Mouse (Mus musculus) stomach, embryonic 15.5 days (tissue): ENCODE results near the gene Nol10. TPM values are rescaled to one million over a fixed set of nuclear protein-coding genes. Genes with fewer than 3 reads are reported as not detected.
A peak's percentile ranks its signal among the peaks of the same experiment; 100 is the strongest.

ENCODE experiments used
- ATAC-seq: fragments of 200-750 bp; cut with Nextera tagmentation; 2 replicates; pipeline ENCODE4 v1.8.0; 2017; ENCODE audit warnings: low read depth, moderate number of reproducible peaks, moderate TSS enrichment; ENCODE audit not compliant: insufficient read depth, low FRiP score
- H3K27ac ChIP-seq: fragments of 300-500 bp; sonication (generic); 2 replicates; pipeline ENCODE4 v1.5.1; 2015; ENCODE audit warnings: mild to moderate bottlenecking, inconsistent platforms
- H3K27me3 ChIP-seq: fragments of 300-500 bp; sonication (generic); replicated peaks from 2 replicates; pipeline ENCODE4 v1.6.1; 2015; ENCODE audit warnings: inconsistent platforms
- H3K36me3 ChIP-seq: fragments of 300-500 bp; sonication (generic); 2 replicates; pipeline ENCODE4 v1.6.1; 2015; ENCODE audit warnings: inconsistent platforms
- H3K4me1 ChIP-seq: fragments of 300-500 bp; sonication (generic); 2 replicates; pipeline ENCODE4 v1.6.1; 2015; ENCODE audit warnings: inconsistent platforms
- H3K4me2 ChIP-seq: fragments of 300-500 bp; sonication (generic); 2 replicates; pipeline ENCODE4 v1.6.1; 2015; ENCODE audit warnings: mild to moderate bottlenecking, inconsistent platforms
- H3K4me3 ChIP-seq: fragments of 300-500 bp; sonication (generic); replicated peaks from 2 replicates; pipeline ENCODE4 v1.5.1; 2015; ENCODE audit warnings: inconsistent platforms
- H3K9ac ChIP-seq: fragments of 300-500 bp; sonication (generic); 2 replicates; pipeline ENCODE4 v1.6.1; 2015; ENCODE audit warnings: inconsistent platforms
- H3K9me3 ChIP-seq: fragments of 300-500 bp; sonication (generic); 2 replicates; pipeline ENCODE4 v1.6.1; 2016; ENCODE audit warnings: inconsistent platforms
- WGBS: fragments of 180-500 bp; shearing (Covaris S2); methylation state at CpG from one replicate; pipeline ENCODE4 v1.1.7; 2015; 5-methylcytosine and 5-hydroxymethylcytosine counted together
- polyA plus RNA-seq: library from polyadenylated mRNA; unstranded; fragments of >200 nt; fragmentation: Nextera tagmentation; extraction: Ambion mirVana; gene quantifications from 2 replicates; pipeline ENCODE4 v1.2.1, GENCODE M21; 2015

Gene Nol10
- 17.8 and 20.1 TPM in 2 replicates for polyA plus RNA-seq

DNA sequence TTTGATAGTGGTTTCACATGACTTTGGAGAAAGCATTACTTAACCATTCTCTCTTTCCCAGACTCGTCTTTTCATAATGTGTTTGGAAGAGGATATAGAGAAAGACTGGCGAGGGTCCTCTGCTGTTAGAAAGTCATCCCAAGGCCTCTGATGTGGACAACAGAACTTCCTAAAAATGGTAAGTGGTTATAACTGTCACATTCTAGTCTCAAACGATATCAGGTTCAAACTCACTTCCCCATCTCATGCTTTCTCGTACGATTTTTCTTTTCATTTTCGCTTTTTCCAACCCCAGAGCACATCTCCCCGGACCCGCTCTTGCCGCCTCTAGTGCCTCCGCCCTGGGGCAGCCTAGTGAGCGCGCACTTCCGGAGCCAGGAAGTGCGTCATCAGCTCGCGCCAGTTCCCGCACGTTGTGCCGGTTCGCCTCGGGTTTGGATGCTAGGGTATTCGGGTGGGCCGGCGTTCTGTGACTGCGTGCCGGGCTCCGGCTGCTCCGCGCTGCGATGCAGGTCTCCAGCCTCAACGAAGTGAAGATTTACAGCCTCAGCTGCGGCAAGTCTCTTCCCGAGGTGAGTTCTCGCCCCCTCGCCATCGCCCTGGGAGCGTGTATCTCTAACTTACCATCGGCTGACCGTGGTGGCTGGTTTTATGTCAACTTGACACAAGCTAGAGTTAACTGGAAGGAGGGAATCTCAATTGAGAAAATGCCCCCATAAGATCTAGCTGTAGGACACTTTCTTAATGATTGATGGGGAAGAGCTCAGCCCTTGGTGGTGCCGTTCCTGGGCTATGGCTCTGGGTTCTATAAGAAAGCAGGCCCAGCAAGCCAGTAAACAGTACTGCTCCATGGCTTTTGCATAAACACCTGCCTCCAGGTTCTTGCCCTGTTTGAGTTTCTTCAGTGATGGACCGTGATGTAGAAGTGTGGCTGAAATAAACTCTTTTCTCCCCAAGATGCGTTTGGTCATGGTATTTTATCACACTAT lies at the start of gene Nol10:
TSS of gene Nol10 (plus strand) at position 411 of the 989 bp plus-strand sequence.
- Histone ChIP-seq H3K27me3 (no peaks in the 10 kb centered on the region), H3K9ac (peak within 1 kb of the TSS; percentile 71), H3K4me1 (0 out of 2 replicates have a peak, but pooled peaks cover 3% of the 10 kb centered on the region), H3K36me3 (peaks cover 9% of the 10 kb centered on the region; the same call in 1 of the 2 replicates), H3K9me3 (no peaks in the 10 kb centered on the region), H3K4me2 (peak within 1 kb of the TSS; percentile 73), H3K4me3 (peak within 1 kb of the TSS; percentile 95), H3K27ac (peak within 1 kb of the TSS; percentile 41; the same call in 1 of the 2 replicates)
- ATAC-seq: peak; percentile 94
- under 1% methylated on average over 42 of the region's 42 CpGs for WGBS

DNA sequence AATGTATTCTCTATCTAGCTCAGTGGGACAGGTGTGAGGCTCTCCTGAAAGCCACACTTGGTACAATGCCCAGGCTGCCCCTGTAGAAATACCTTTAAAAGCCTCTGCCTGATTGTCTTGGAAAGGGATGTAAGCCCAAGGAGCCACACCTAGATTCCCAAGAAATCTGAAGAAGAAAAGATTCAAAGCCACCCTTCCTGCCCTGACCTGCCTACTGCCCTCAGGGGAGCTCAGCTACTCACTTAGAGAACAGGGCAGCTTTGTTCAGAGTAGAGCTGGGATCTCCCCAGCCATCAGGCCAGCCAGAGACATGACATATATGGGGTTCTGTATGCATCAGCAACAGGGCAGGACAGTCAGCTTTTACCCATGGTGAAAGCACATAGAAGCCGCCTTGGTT lies 48.4 kb upstream of the Nol10 start:
- no peaks in the 10 kb centered on the region for H3K4me1 ChIP-seq
- no peaks in the 10 kb centered on the region for H3K36me3 ChIP-seq
- no peak overlapping the region for H3K27ac ChIP-seq
- H3K27me3 ChIP-seq: no peaks in the 10 kb centered on the region
- no peak overlapping the region for H3K9ac ChIP-seq
- H3K4me3 ChIP-seq: no peak overlapping the region
- H3K9me3 ChIP-seq: no peaks in the 10 kb centered on the region
- ATAC-seq: no peak
- WGBS: 89% methylated on average over 1 of the region's 1 CpGs
- H3K4me2 ChIP-seq: no peak overlapping the region

DNA sequence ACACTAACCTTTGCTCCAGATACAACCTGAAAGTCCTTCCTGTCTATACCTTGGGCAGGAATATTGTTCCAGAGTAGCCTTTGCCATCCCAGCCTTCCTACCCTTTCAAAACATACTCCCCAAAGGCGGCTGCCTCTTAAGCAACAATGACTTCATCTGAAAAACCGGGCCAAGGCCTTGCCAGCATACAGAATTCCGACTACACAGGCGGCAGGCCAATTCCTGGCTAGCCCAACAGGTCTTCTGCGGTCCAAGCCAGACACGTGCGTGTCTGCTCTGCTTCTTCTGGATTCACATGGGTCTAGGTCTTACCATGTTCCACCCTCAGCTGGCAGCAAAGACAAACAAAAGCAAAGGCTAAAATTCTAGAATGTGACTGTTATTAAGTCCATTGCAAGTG lies 42.8 kb upstream of the Nol10 start:
- no peak overlapping the region for H3K9ac ChIP-seq
- no peak for ATAC-seq
- H3K27me3 ChIP-seq: no peaks in the 10 kb centered on the region
- no peak overlapping the region for H3K4me2 ChIP-seq
- H3K9me3 ChIP-seq: no peaks in the 10 kb centered on the region
- no peak overlapping the region for H3K4me3 ChIP-seq
- H3K4me1 ChIP-seq: no peaks in the 10 kb centered on the region
- 84% methylated on average over 7 of the region's 7 CpGs for WGBS
- no peak overlapping the region for H3K27ac ChIP-seq
- no peaks in the 10 kb centered on the region for H3K36me3 ChIP-seq

DNA sequence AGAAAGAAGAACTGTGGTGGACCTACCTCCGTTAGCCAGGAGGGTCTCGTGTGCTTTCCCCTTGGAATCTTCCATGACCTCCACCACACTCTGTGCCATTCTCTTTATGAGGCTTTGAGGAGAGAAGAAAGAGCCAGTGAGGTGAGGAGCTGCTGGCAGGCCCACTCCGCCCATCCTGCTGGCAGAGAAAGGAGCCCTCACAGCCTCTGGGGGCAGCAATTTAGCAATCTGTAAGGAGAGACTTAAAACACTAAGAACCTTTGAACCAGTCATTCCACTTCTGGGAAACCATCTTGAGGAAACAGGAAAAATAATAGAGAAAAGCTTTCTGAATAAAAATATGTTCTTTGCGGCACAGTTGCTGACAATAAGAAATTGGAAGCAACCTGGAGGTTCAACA lies 40.0 kb upstream of the Nol10 start:
- H3K4me1 ChIP-seq: no peaks in the 10 kb centered on the region
- H3K27me3 ChIP-seq: no peaks in the 10 kb centered on the region
- no peaks in the 10 kb centered on the region for H3K9me3 ChIP-seq
- H3K4me2 ChIP-seq: no peak overlapping the region
- H3K36me3 ChIP-seq: no peaks in the 10 kb centered on the region
- no peak for ATAC-seq
- H3K4me3 ChIP-seq: no peak overlapping the region
- no peak overlapping the region for H3K9ac ChIP-seq
- WGBS: 57% methylated on average over 4 of the region's 4 CpGs
- no peak overlapping the region for H3K27ac ChIP-seq

DNA sequence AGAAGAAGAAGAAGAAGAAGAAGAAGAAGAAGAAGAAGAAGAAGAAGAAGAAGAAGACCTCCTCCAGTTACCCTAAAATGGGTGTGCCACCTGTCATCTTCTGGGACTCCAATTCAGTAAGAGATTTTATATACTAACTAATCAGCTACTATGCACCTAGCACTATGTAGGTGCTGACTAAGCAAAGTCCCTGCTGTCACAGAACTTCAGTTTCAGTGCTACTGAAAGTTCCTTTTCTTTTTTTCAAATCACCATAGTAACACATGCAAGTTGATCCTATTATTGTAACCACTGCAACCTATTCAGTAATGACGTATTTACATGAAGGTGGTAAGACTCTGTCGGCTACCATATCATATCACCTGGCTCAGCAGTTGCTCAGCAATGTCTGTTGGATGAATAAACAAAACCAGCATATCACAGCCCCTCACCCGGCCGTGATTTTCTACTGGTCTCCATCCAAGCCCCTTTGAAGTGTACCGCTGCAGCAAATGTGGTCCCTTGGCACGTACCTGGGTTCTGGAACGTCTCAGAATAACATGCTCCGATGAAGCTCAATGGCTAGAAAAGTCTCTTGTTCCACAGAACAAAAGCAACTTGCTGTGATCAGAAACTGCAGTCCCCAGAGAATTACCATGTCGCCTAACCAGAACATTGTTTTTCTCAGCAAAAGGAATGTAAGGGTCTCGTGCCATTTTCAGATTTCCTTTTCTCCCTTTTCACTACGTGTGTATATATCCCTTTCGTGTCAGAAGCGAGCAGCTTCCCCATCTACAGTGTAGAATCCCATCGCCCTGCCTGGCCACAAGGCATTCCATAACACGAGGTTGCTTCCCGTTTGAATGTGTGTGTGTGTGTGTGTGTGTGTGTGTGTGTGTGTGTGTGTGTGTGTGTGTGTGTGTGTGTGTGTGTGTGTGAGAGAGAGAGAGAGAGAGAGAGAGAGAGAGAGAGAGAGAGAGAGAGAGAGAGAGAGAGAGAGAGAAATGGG lies 37.1 kb upstream of the Nol10 start:
- Histone ChIP-seq H3K9me3 (no peaks in the 10 kb centered on the region), H3K9ac (no peak overlapping the region), H3K27me3 (no peaks in the 10 kb centered on the region), H3K27ac (no peak overlapping the region), H3K36me3 (no peaks in the 10 kb centered on the region), H3K4me1 (no peaks in the 10 kb centered on the region), H3K4me2 (no peak overlapping the region), H3K4me3 (no peak overlapping the region)
- 64% methylated on average over 16 of the region's 16 CpGs for WGBS
- no peak for ATAC-seq

DNA sequence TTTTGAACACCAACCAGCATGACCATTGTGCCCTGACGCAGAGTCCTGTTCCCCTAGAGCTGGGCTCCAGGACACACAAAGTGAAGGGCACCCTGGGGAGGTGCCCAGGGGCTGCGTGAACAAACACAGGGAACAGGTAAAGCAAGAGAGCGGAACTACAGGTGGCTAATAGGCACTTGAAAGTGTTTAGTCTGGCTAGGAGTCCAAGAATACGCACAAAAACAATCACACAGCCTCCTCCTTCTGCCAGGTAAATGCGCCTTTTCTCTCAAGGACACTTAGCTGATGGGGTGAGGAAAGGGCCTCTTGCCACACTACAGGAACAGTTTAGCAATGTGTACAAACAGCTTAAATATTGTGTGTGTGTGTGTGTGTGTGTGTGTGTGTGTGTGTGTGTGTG lies 32.2 kb upstream of the Nol10 start:
- Histone ChIP-seq H3K36me3 (no peaks in the 10 kb centered on the region), H3K27ac (no peak overlapping the region), H3K9ac (no peak overlapping the region), H3K27me3 (no peaks in the 10 kb centered on the region), H3K4me3 (no peak overlapping the region), H3K4me2 (no peak overlapping the region), H3K9me3 (no peaks in the 10 kb centered on the region), H3K4me1 (no peaks in the 10 kb centered on the region)
- WGBS: 82% methylated on average over 5 of the region's 5 CpGs
- no peak for ATAC-seq

DNA sequence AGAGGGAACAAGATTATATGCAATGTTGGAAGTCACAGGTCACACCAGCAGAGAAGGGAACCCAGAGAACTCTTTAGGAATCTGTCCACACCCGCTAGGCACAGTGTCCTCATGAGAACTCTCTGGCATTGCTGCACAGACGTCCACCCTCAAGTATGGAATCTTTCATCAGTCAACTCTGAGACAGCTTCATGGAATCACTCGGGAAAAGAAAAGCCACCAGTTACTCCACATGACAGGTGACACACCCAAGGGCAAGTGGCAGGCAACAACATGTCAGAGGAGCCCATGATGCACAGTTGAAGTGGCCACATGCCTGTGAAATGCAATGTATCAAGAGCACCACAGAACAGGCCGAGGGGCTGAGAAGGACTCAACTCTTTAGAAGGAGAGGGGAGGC lies 30.3 kb upstream of the Nol10 start:
- no peaks in the 10 kb centered on the region for H3K4me1 ChIP-seq
- WGBS: 50% methylated on average over 4 of the region's 4 CpGs
- no peaks in the 10 kb centered on the region for H3K36me3 ChIP-seq
- no peak overlapping the region for H3K9ac ChIP-seq
- no peaks in the 10 kb centered on the region for H3K9me3 ChIP-seq
- H3K27ac ChIP-seq: no peak overlapping the region
- no peak overlapping the region for H3K4me2 ChIP-seq
- no peak overlapping the region for H3K4me3 ChIP-seq
- ATAC-seq: no peak
- H3K27me3 ChIP-seq: peaks cover 2% of the 10 kb centered on the region

DNA sequence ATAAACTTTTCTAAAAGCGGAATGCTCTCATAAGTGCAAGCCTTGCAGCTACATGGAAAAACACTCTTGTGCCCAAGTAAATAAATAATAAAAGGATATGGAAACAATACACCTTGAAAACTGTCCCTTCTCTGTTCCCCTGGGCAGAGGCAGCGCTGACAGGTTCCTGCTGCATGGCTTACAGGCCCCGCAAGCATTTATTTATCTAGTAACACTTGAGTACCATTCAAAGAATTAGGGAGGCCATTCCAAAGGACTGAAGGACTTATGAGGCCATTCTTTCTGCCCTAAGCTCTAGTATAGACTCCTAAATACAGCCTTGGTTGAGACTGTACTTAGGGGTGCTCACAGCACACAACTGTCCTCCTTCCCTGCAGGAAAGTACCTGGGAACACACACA lies 29.8 kb upstream of the Nol10 start:
- Histone ChIP-seq H3K36me3 (no peaks in the 10 kb centered on the region), H3K4me3 (no peak overlapping the region), H3K4me1 (no peaks in the 10 kb centered on the region), H3K9ac (no peak overlapping the region), H3K27ac (no peak overlapping the region), H3K9me3 (no peaks in the 10 kb centered on the region), H3K4me2 (no peak overlapping the region), H3K27me3 (peaks cover 7% of the 10 kb centered on the region)
- ATAC-seq: no peak
- WGBS: 75% methylated on average over 3 of the region's 3 CpGs

DNA sequence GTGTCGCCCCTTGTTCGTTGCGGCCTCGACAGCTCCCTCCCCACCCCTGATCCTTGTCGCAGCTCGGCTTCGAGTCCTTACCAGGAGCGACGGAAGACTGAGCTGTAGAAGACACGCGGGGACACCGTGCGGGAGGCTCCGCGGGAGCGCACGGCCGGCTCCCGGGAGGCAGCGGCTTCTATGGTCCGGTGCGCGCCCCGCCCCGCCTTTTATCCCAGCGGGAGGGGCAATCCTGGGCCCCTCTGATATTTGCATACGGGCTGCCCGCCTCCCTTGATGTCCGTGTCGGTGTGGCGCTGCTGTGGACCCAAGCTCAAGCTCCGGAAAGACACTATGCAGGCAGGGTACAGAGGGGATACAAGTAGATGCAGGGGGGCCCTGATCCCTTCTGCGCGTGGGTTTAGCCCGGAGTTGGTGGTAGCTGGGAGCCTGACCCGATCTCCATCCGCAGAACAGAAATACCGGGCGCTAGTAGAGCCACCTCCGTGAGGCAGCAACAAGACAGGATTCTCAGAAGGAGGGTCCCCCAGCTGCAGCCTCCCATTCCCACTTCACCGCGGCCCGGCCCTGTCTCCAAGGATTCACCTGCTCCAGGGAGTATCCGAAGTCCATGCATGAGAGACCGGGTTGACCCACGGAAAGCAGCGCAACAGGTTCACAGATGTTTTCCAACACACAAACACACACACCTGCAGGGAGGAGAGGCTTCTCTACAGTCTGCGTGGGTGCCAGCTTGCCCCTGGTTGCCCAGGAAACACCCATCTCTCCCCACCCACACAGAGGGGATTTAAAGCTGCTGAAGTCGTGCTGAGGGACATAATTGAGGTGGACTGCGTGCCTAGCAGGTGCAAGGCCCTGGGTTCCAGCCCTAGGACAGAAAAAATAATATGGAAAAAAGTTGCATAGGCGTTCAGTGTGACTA lies 23.4 kb upstream of the Nol10 start:
- H3K9ac ChIP-seq: no peak overlapping the region

DNA sequence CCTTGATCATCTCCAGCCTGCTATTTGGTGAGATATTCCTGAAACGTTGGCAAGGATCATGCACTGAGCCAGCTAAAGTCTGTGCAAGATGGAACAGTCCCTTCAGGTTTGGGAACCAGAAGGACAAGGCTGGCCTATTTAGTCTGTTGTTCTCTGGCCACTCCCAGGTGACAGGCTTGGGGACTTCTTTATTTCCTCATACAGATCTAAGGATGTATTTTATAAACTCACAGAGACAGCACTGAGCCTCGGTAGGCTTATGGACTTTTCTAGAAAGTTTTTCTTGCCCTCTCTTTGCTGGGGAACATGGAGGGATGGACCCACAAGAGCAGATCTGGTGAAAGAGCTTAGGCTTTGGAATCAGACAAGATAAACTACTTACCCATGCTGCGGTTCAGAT lies 19.0 kb upstream of the Nol10 start, which contains the start of gene Atp6v1c2:
TSS of gene Atp6v1c2 (minus strand) at position 101 of the 400 bp plus-strand sequence.
- no peaks in the 10 kb centered on the region for H3K36me3 ChIP-seq
- peaks cover 12% of the 10 kb centered on the region for H3K27me3 ChIP-seq
- no peak within 1 kb of the TSS for H3K4me2 ChIP-seq
- ATAC-seq: no peak
- no peak within 1 kb of the TSS for H3K4me3 ChIP-seq
- 65% methylated on average over 3 of the region's 3 CpGs for WGBS
- no peaks in the 10 kb centered on the region for H3K9me3 ChIP-seq
- H3K27ac ChIP-seq: no peak within 1 kb of the TSS
- H3K9ac ChIP-seq: no peak within 1 kb of the TSS
- H3K4me1 ChIP-seq: peaks cover 9% of the 10 kb centered on the region; the same call in 1 of the 2 replicates

More for the DNA sequence above, 23.4 kb upstream of the Nol10 start:
- Histone ChIP-seq H3K36me3 (no peaks in the 10 kb centered on the region), H3K4me3 (peak overlapping the region; percentile 43), H3K4me2 (peak overlapping the region; percentile 87), H3K27ac (no peak overlapping the region), H3K9me3 (no peaks in the 10 kb centered on the region), H3K27me3 (peaks cover 28% of the 10 kb centered on the region), H3K4me1 (peaks cover 9% of the 10 kb centered on the region; the same call in 1 of the 2 replicates)
- 4% methylated on average over 51 of the region's 51 CpGs for WGBS
- ATAC-seq: peak; percentile 35; the same call in 1 of the 2 replicates

DNA sequence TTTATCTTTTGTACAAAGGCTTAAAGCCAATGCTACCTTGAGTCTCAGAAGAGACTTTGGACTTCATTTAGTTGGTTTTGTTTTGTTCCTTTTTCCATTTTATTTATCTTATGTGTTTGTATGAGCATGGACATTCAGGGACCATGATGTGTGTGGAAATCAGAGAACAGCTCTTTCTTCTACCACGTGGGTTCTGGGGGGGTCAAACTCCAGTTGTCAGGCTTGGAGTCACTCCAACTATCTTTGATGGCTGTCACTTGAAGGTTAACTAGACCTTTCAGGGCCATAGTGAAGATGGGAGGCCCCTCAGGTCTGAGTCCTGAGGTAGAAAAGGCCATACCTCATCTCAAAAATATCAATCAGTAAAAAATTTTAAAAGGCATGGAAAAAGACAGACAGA lies 14.8 kb upstream of the Nol10 start:
- no peak overlapping the region for H3K9ac ChIP-seq
- H3K36me3 ChIP-seq: no peaks in the 10 kb centered on the region
- H3K9me3 ChIP-seq: no peaks in the 10 kb centered on the region
- no peaks in the 10 kb centered on the region for H3K27me3 ChIP-seq
- no peak for ATAC-seq
- H3K4me1 ChIP-seq: no peaks in the 10 kb centered on the region
- H3K4me2 ChIP-seq: no peak overlapping the region
- H3K4me3 ChIP-seq: no peak overlapping the region
- 20% methylated on average over 1 of the region's 1 CpGs for WGBS
- no peak overlapping the region for H3K27ac ChIP-seq
